Mouse (Mus musculus): ENCODE measurements around the gene Bhlha15. TPM values are rescaled to one million over a fixed set of nuclear protein-coding genes. Genes with fewer than 3 reads are reported as not detected.
A peak's percentile ranks its signal among the peaks of the same experiment; 100 is the strongest.

The Bhlha15 gene
- polyA plus RNA-seq (2015; fragmentation: Nextera tagmentation; extraction: Ambion mirVana) = 0.44 and 0.46 TPM in 2 replicates

DNA sequence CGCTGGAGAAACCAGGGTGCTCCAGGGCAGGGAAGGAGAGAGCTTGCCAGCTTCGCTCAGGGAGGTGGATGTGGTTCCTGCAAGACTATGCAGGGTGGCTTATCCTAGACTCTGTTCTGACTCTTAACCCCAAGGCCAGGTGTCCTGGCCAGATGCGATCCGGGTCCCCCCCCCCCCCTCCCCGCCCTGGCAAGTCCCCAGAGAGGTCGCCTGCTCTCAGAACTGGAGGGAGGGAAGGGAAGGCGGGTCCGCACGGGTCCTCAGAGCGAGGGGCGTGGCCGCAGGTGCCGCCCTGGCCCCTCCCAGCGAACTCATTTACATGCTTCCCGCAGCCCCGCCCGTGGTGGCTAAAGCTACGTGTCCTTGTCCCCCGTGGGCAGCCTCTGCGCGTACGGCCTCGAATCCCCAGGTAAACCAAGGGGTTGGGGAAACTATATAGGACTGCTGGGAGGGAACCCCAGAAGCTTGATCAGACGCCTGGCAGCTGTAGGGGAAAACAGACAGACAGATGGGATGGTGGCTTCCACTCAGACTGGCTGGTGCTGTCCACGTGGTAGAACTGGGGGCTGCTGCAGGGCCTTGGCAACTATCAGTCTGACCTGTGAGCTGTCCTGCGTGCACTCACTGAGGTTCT lies at the start of gene Bhlha15:
Gene Bhlha15, plus strand, starts transcription at position 337 of the 634 bp plus-strand sequence.
- peak; percentile 39; the same call in 1 of the 2 replicates for ATAC-seq (ENCODE audit: borderline replicate concordance, extremely low read depth, low FRiP score, low TSS enrichment)
- H3K27ac ChIP-seq = no peak within 1 kb of the TSS
- no peaks in the 10 kb centered on the region for H3K27me3 ChIP-seq
- H3K4me3 ChIP-seq = peak within 1 kb of the TSS; percentile 22
- H3K9ac ChIP-seq = no peak within 1 kb of the TSS
- H3K4me1 ChIP-seq = peaks cover 14% of the 10 kb centered on the region
- WGBS = 4% methylated on average over 25 of the region's 26 CpGs
- peak within 1 kb of the TSS; percentile 50 for H3K4me2 ChIP-seq
- no peaks in the 10 kb centered on the region for H3K9me3 ChIP-seq
- H3K36me3 ChIP-seq = peaks cover 14% of the 10 kb centered on the region

DNA sequence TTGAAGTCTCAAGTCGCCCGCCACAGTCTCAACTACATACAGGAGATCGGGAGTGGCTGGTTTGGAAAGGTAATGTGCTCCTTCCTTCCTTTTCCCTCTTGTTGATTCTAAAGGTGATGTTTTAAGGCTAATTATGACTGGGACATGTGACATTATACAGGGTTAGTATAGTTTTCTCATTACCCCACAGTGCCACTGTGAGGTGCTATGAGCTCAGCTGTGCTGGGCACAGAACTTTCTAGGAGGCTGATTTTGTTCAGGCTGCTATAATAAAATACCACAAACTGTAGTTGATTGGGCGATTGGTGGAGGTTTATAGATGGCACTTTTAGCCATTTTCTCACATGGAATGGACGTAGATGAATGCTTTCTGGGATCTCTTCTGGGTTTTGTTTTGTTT lies 46.6 kb upstream of the Bhlha15 start:
- ATAC-seq (ENCODE audit: borderline replicate concordance, extremely low read depth, low FRiP score, low TSS enrichment) = no peak
- peaks cover 8% of the 10 kb centered on the region; the same call in 1 of the 2 replicates for H3K36me3 ChIP-seq

DNA sequence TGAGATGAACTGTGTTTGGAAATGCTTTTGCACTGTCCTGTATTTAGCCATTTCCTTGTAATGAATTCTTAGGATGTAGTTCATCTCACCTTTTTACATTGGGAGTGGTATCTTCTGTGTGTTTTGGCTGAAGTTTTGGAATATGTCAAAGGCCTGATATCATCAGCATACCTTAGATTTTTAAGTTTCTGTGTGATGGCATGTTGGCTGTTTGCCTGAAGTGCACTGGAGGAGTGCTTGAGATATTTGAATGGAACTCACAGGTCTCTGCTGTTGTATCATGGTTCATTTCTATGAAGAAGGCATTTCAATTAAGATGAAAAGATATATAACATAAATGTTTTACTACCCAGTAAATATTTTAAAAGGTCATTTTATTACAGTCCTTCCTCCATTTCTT lies 43.2 kb upstream of the Bhlha15 start:
- Histone ChIP-seq H3K27me3 (no peaks in the 10 kb centered on the region), H3K4me1 (peaks cover 29% of the 10 kb centered on the region), H3K36me3 (peaks cover 12% of the 10 kb centered on the region; the same call in 1 of the 2 replicates), H3K9ac (no peak overlapping the region), H3K9me3 (no peaks in the 10 kb centered on the region), H3K4me3 (no peak overlapping the region), H3K27ac (0 out of 2 replicates have a peak overlapping the region, but pooled peaks have one; percentile 33), H3K4me2 (no peak overlapping the region)
- no peak for ATAC-seq (ENCODE audit: borderline replicate concordance, extremely low read depth, low FRiP score, low TSS enrichment)

More for the DNA sequence above, 46.6 kb upstream of the Bhlha15 start:
- Histone ChIP-seq H3K9me3 (no peaks in the 10 kb centered on the region), H3K9ac (no peak overlapping the region), H3K4me1 (peaks cover 12% of the 10 kb centered on the region; the same call in 1 of the 2 replicates), H3K27me3 (no peaks in the 10 kb centered on the region), H3K4me3 (no peak overlapping the region), H3K4me2 (no peak overlapping the region), H3K27ac (no peak overlapping the region)
- WGBS = 95% methylated on average over 5 of the region's 5 CpGs

DNA sequence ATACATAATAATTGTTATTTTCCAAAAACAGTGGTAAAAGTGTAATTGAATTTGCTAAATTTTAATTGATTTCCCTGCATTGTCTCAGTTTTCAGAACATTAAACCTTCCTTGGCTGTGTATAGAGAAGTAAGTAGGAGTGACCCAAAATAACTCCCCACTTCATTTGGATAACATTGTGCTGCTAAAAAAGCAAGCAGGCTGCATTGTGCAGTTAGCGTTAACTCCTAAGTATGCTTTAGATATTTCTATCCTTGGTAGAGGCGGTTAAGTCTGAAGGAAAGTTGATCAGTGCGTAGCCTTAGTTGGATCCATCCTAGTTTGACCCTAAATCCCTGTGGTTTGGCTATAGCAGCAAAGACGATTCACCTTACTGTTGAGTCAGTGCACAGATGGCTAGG lies 40.6 kb upstream of the Bhlha15 start:
- Histone ChIP-seq H3K4me2 (no peak overlapping the region), H3K4me3 (no peak overlapping the region), H3K36me3 (peaks cover 12% of the 10 kb centered on the region; the same call in 1 of the 2 replicates), H3K27me3 (no peaks in the 10 kb centered on the region), H3K9me3 (no peaks in the 10 kb centered on the region), H3K9ac (no peak overlapping the region), H3K4me1 (peaks cover 32% of the 10 kb centered on the region), H3K27ac (no peak overlapping the region)
- ATAC-seq (ENCODE audit: borderline replicate concordance, extremely low read depth, low FRiP score, low TSS enrichment) = no peak
- 91% methylated on average over 4 of the region's 4 CpGs for WGBS

DNA sequence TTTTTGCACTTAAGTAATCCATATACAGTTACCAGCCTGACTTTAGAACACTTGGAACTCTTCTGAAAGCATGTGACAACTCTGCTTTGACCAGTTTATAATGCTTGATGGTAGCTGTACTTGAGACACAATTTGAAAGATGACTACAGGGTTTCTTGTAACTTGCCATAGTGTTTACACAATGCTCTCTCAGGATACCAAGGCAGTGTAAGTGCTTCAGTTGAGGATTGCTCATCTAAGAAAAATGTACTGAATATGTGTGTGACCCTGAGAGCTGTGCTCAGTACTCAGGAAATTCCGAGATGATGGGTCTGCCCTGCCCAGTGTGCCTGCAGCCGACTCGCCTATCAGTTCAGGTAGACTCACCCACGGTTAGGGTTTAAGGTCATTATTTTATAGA lies 38.8 kb upstream of the Bhlha15 start:
- no peak overlapping the region for H3K4me2 ChIP-seq
- H3K9ac ChIP-seq = no peak overlapping the region
- no peak for ATAC-seq (ENCODE audit: borderline replicate concordance, extremely low read depth, low FRiP score, low TSS enrichment)
- H3K9me3 ChIP-seq = no peaks in the 10 kb centered on the region
- no peaks in the 10 kb centered on the region for H3K27me3 ChIP-seq
- peak overlapping the region; percentile 56; the same call in 1 of the 2 replicates for H3K27ac ChIP-seq
- H3K4me3 ChIP-seq = no peak overlapping the region
- peaks cover 12% of the 10 kb centered on the region; the same call in 1 of the 2 replicates for H3K36me3 ChIP-seq
- 55% methylated on average over 4 of the region's 4 CpGs for WGBS
- H3K4me1 ChIP-seq = peaks cover 32% of the 10 kb centered on the region

DNA sequence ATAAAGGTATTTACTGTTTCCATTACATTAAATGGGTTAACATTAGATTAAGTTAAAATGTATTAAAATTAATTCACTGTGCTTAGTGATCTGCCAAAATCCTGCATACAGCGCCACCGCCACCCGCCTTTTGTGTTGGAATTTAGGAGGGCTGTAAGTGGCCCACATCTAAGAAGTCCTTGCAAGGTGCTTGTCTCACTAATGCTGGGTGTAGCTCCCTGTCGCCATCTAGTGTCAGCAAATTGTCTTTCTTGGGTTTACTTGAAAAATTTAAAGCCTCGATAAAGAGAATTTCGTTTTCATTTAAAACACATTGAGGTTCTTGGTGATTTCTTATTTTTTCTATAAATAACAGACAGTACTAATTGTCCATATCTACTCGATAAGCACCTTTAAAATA lies 35.6 kb upstream of the Bhlha15 start:
- WGBS = 20% methylated on average over 7 of the region's 7 CpGs

DNA sequence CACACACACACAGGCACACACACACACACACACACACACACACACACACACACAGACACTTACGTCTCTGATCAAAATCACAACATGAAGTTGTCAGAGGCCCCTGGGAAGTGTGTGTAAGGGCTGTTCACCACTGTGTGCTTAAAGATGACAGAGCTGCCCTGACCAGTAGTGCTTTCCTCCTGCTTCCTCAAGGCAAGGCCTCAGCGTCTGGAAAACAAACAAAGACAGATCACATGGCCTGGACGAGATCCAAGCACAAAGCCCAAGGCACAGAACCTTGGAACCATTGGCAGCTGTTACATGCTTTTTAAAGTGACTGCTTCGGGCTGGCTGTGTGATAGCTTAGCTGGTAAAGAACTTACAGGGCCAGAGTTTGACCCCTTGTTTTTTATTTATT lies 31.5 kb upstream of the Bhlha15 start:
- peak; percentile 81 for ATAC-seq (ENCODE audit: borderline replicate concordance, extremely low read depth, low FRiP score, low TSS enrichment)
- Histone ChIP-seq H3K9ac (no peak overlapping the region; the same call in 1 of the 2 replicates), H3K9me3 (no peaks in the 10 kb centered on the region), H3K27me3 (no peaks in the 10 kb centered on the region), H3K4me2 (no peak overlapping the region), H3K36me3 (no peaks in the 10 kb centered on the region), H3K4me1 (peaks cover 19% of the 10 kb centered on the region), H3K27ac (peak overlapping the region; percentile 66), H3K4me3 (no peak overlapping the region)
- 5% methylated on average over 4 of the region's 4 CpGs for WGBS

More for the DNA sequence above, 35.6 kb upstream of the Bhlha15 start:
- Histone ChIP-seq H3K9ac (no peak overlapping the region), H3K4me1 (peaks cover 38% of the 10 kb centered on the region), H3K27ac (no peak overlapping the region), H3K4me3 (no peak overlapping the region), H3K36me3 (no peaks in the 10 kb centered on the region), H3K9me3 (no peaks in the 10 kb centered on the region), H3K4me2 (no peak overlapping the region), H3K27me3 (no peaks in the 10 kb centered on the region)
- ATAC-seq (ENCODE audit: borderline replicate concordance, extremely low read depth, low FRiP score, low TSS enrichment) = no peak

DNA sequence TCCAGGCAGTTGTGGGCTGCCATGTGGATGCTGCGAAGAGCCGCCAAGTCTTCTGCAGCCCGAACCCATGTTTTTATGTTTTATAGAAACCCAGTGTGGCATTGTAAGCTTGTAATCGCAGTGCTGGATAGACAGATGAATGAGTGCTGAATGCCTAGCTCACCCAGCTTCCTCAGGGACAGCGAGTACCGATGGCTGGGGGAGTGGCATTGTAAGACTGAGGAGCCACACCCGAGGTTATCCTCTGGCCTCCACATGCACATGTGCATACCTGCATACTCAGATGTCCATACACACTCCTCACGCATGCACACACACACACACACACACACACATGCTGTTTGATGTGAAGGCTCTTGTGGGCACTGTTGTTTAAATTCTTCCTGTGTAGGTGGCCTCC lies 30.9 kb upstream of the Bhlha15 start:
- Histone ChIP-seq H3K27ac (peak overlapping the region; percentile 66), H3K36me3 (0 out of 2 replicates have a peak, but pooled peaks cover 2% of the 10 kb centered on the region), H3K9ac (no peak overlapping the region; the same call in 1 of the 2 replicates), H3K27me3 (no peaks in the 10 kb centered on the region), H3K4me1 (peaks cover 19% of the 10 kb centered on the region), H3K4me3 (no peak overlapping the region), H3K9me3 (no peaks in the 10 kb centered on the region), H3K4me2 (no peak overlapping the region)
- 88% methylated on average over 8 of the region's 8 CpGs for WGBS
- no peak for ATAC-seq (ENCODE audit: borderline replicate concordance, extremely low read depth, low FRiP score, low TSS enrichment)

DNA sequence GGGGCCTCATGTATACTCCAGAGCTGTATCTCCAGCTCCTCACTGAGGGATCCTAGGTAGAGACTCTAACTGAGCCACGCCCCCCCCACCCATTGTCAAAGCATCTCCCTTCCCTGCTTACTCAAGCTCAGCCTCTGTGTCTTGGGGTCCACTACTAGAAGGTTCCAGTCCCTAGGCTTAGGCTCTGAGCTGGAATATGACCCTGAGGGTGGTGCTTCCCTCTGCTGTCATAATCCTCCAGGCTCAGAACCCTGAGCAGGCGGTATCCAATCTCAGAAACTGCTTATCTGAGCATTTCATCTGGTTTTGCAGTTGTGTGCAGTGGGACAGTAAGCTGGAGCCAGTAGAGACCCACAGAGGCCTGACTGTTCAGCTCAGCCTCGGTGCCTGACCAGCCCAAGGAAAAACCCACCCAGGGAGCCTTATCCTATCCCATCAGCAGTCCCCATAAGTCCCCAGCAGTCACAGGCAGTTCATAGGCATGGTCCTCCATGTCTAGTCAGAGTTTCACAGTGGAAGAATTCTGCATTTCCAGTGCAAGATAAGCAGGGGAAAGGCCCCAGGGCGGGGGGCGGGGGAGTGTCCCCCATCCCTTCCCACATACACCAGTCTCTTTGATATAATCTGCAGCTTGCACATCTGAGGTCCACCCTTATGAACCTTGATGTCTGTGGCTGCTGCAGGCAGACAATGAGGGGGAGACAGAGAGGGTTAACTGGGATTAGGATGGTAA lies 27.8 kb upstream of the Bhlha15 start:
- Histone ChIP-seq H3K36me3 (peaks cover 12% of the 10 kb centered on the region; the same call in 1 of the 2 replicates), H3K4me1 (peaks cover 19% of the 10 kb centered on the region), H3K9me3 (no peaks in the 10 kb centered on the region), H3K4me2 (no peak overlapping the region), H3K4me3 (no peak overlapping the region), H3K27ac (no peak overlapping the region), H3K27me3 (no peaks in the 10 kb centered on the region), H3K9ac (no peak overlapping the region)
- 79% methylated on average over 5 of the region's 5 CpGs for WGBS
- ATAC-seq (ENCODE audit: borderline replicate concordance, extremely low read depth, low FRiP score, low TSS enrichment) = no peak

DNA sequence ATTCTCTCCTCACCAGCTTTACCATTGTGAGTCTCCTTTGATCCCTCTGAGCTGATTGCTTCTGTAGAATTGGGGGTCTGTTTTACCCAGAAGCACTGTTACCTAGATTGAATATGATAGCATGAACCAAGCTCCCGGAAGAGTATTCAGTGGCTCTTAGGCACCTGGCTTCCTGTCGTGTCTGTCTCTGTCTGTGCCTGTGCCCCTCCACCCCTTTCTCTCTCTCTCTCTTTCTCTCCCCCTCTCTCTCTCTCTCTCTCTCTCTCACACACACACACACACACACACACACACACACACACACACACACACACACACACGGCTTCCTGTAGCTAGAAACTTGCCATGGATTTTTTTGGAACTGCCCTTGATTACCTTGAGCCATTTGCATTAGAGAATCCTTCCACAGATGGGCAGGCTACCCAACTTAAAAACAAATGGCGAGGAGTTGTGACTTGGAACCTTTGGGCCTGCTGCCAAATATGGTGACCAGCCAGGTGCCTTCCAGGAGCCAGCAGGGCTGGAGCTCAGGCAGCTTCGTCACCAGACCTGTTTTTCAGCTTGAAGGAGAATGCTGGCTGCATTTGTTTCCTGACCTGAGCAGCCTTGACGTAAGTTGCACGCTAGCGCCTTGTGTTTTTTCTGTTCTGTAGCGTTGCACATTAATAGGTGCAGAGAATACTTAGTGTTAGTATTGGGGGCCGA lies 27.1 kb upstream of the Bhlha15 start:
- ATAC-seq (ENCODE audit: borderline replicate concordance, extremely low read depth, low FRiP score, low TSS enrichment) = no peak
- 68% methylated on average over 10 of the region's 10 CpGs for WGBS
- H3K4me1 ChIP-seq = peaks cover 13% of the 10 kb centered on the region
- peaks cover 12% of the 10 kb centered on the region; the same call in 1 of the 2 replicates for H3K36me3 ChIP-seq
- no peak overlapping the region for H3K4me3 ChIP-seq
- H3K27ac ChIP-seq = no peak overlapping the region; the same call in 1 of the 2 replicates
- H3K9ac ChIP-seq = no peak overlapping the region
- no peak overlapping the region for H3K4me2 ChIP-seq
- no peaks in the 10 kb centered on the region for H3K9me3 ChIP-seq
- no peaks in the 10 kb centered on the region for H3K27me3 ChIP-seq

DNA sequence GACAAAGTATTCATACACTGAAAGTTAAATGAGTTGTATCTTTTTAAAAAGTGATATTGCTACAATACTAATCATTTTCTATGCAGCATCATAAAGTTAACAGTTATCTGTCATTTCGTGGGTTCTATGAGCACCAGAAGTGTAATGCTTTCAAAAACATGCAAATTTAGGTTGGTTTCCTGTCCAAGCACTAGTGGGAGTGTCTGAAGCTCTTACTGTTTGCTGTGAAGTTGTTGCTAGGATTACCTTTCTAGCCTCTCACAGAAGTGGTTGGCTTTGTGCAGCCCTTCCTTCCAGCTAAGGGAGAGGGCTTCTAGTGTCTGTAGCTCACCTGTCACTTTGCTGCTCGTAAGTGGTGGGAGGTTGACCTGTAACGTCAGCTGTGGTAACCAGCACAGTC lies 24.3 kb upstream of the Bhlha15 start:
- Histone ChIP-seq H3K27me3 (no peaks in the 10 kb centered on the region), H3K4me2 (no peak overlapping the region), H3K36me3 (peaks cover 21% of the 10 kb centered on the region; the same call in 1 of the 2 replicates), H3K4me3 (no peak overlapping the region), H3K27ac (no peak overlapping the region), H3K9me3 (no peaks in the 10 kb centered on the region), H3K4me1 (no peaks in the 10 kb centered on the region), H3K9ac (no peak overlapping the region)
- no peak for ATAC-seq (ENCODE audit: borderline replicate concordance, extremely low read depth, low FRiP score, low TSS enrichment)
- 75% methylated on average over 3 of the region's 3 CpGs for WGBS

Measured in lung, embryonic 15.5 days (tissue).